Mouse (Mus musculus): ENCODE measurements around the gene Tenm4.

The Tenm4 gene

DNA sequence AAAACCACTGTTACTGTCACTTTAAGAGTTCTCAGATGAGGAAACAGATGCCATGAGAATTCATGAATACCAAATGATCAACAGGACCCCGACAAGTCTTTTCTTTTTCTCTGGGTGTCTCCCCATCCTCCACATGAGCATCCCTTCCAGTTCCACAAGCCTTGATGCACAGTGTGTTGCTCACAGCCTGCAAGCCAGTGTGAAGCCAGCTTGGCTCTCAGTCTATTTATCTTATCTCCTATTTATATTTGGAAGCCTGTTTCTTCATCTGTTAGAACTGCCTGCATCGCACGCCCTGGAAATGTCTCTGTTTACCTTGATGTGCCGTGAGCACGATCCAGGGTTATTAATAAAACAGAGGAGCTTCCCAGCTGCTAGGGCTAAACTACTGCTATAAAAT, 169.8 kb downstream of the Tenm4 start:
- in situ Hi-C loops (cut with MboI, MseI), result no loop called here

DNA sequence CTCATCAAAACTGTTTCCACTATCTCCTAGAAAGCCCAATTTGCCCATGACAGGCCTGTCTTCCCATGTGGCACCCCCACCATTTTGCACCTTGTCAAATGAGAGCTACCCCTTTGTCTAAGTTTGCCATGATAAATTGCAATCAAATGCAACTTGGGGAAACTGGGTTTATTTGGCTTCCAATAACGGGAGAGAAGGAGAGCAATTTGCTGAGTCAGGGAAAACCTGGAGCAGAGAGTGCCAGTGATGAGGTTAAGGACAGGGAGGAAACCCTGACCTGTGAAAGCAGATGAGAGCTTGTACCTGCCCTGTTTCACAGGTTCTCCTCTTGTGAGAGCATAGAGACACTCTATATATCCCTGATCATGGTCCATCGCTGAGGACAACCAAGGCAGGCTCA, 170.4 kb downstream of the Tenm4 start:
- in situ Hi-C loops (cut with MboI, MseI), result no loop called here

- in situ Hi-C loops (cut with MboI, MseI), result no loop called here
These were observed 171.9 kb downstream of the Tenm4 start for GRCm38 (mm10) chr7:96342996-96343395.

DNA sequence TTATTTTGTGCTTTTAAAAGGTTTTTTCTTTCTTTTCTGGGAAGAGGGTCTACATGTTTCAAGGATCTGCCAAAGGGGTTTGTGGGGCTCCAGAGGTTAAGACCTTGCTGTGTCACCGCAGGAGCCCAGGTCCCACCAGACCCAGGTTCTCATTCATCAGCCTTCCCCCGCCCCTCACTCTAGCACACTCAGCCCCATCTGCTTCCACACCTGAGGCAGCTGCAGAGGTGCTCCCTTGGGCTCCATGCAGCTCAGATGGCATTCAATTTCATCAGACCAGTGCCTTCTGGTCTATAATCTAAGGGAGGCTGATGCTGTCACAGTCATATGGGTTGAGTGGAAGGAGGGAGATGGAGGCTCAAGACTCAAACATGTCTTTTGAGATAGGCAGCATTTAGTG, 172.6 kb downstream of the Tenm4 start:
- in situ Hi-C loops (cut with MboI, MseI), result no loop called here

- in situ Hi-C loops (cut with MboI, MseI), result no loop called here
These were observed 181.6 kb downstream of the Tenm4 start for GRCm38 (mm10) chr7:96352671-96353070.

DNA sequence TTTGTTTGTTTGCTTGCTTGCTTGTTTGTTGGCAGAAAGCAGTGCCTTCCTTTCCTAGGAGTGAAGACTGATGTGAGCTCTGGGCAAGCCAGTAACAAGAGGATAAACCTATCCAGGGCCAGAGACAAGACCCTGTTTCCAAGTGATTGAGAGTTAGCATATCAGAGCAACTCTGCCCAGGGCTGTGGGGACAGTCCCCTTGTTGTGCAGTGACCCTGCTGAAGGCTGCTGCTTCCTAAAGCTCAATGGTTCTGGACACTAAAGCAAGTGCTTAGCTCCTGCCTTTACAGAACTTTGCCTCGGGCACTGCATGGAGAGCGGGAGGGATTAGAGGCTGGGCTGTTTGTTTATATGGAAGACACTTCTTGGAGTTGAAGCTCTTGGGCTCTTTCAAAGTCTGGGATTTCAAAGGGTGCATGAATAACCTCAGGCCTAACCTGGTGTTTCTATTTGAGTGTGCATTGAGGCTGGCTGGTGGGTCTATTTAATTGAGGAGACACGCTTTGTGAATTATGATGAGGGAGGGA, 185.3 kb downstream of the Tenm4 start:
- in situ Hi-C loops (cut with MboI, MseI), result no loop called here

- in situ Hi-C loops (cut with MboI, MseI), result no loop called here
These were observed 186.5 kb downstream of the Tenm4 start for GRCm38 (mm10) chr7:96357550-96357949.

DNA sequence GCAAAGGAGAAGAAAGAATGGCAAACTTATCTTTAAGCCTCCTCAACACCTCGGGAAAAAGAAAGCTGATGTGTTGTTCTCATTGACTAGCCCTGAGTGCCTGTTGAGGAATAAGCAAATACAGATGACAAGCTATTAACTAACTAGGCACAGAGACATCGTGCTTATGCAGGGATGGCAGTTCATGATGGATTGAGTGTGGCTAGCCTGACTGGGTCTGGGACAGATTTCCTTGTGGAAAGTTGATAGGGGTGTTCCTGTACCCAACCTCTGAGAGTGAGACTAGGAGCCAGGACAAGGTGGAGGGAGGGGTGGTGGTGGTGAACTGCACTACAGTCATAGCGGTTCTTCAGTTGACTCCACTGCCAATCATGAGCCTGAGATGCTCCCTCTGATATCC, 192.3 kb downstream of the Tenm4 start:
- in situ Hi-C loops (cut with MboI, MseI), result no loop called here

GRCm38 (mm10) chr7:96369947-96370346, 198.9 kb downstream of the Tenm4 start:
- in situ Hi-C loops (cut with MboI, MseI), result no loop called here

DNA sequence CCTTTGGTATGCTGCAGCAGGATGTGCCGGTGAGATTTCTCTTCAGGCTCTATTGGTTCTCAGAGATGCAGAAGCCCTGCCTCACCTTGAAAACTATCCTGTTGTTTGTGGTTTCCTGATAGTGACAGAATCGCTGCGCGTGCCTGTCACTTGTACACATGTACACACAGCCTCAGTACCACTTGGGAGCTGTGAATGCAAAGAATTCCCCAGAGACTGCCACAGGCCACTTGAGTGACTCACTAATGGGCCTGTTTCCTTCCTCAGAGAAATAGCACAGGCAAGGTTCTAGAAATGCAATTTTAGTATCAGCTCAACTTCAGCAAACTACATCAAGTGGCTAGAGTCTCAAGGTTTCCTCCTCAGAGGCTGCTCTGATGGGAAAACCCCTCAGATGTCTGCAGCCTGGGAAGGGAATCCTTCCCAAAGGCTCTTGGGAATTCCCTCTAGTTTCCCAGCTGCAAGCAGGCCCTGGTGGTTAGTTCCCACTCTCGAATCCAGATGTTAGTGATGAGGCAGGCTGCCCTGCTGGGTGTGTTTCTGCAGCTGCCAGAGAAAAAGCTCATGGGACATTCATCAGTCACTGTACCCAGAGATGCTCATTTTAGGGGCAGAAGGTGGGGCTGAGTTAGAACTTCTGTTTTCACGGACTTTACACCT, 203.1 kb downstream of the Tenm4 start:
- in situ Hi-C loops (cut with MboI, MseI), result no loop called here

DNA sequence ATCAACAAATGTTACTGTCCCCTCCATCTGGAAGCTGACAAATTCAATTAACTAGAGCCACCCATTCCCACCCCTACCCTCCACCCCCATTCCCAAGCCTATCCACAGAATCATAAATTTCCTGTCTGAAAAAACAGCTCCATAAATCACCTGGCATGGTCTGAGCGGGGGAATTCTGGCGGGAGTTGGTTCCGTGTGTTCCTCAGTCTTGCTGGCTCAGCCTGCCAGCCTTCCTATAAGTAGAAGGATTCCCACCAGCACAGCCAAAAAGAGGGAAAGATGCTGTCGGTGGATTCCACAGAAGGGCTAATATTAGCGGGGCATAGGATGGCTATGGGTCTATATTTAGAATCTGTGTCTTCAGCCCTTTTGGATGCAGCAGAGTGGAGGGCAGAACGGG, 204.5 kb downstream of the Tenm4 start:
- in situ Hi-C loops (cut with MboI, MseI), result no loop called here

- in situ Hi-C loops (cut with MboI, MseI), result no loop called here
These were observed 212.9 kb downstream of the Tenm4 start for GRCm38 (mm10) chr7:96383686-96384528.

DNA sequence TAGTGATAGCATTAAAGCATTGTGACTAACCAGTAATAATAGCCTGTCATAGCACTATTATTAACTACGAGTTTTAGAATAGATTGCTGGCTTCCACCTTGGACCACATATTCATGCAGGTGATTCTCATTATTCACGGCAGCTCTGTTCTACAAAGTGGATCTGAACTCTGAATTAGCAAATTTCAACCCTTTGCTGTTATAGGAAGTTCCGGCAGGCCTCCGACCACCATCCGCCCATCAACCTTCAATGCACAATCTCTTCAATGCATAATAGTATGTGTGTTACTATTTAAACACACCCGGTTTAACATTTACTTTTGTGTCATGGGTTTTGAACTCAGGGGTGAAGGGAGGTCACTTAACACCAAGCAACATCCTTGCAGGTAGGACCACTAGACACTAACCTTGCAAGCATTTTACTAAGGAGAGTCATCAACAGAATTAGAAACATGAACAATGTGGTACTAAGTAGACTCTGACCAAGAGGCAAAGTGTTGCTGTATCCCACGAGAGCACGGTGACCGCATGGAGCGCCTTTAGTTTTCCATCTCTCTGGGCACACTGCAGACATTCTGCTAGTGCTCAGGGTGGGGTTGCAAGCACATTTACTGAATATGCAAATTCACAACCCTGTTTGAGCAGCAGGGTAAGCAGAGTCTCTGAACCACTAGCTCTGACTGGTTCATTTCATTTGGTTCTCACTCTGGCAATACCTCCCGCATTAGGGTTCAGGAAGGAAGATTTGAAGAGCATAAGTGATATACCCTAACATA, 213.9 kb downstream of the Tenm4 start:
- in situ Hi-C loops (cut with MboI, MseI), result no loop called here

DNA sequence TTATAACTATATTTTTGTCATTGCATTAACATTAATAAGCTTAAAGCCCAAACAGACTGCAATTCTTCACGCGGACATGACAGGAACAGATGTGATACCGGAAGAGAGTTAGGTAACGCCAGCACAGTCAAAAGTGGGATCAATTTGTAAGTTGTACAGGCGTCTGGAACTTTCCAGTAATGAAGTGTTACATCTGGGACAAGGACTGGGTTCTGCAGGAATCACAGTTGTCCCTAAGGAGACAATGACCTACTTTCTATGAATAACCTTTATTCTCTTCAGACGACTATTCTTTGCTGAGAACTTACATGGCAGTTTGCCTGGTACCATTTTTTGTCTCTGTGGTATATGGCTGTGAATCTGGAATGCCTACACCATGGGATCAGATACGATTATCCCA, 214.8 kb downstream of the Tenm4 start:
- in situ Hi-C loops (cut with MboI, MseI), result no loop called here

- in situ Hi-C loops (cut with MboI, MseI), result no loop called here
These were observed 219.1 kb downstream of the Tenm4 start for GRCm38 (mm10) chr7:96390034-96390670.

DNA sequence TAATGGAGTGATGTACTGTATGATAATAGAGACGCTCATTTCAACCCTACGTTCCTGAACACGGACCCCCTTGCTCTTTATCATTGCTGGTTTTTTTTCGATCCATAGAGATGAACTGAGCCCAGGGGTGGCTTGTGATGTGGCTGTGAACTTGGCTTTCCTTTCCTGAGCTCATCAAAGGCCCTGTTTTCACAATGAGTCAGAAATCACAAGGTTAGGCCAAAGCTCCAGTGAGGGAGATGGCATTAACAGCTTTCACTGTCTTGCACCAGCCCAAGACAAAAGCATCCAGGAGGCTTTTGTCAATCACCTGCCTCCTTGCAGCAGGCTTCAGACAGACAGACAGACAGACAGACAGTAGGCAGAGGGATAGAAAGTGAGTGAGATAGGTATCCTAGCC, 219.8 kb downstream of the Tenm4 start:
- in situ Hi-C loops (cut with MboI, MseI), result no loop called here

GRCm38 (mm10) chr7:96391797-96392472, 220.9 kb downstream of the Tenm4 start:
- in situ Hi-C loops (cut with MboI, MseI), result no loop called here

- in situ Hi-C loops (cut with MboI, MseI), result no loop called here
These were observed 221.6 kb downstream of the Tenm4 start for GRCm38 (mm10) chr7:96392600-96392999.

GRCm38 (mm10) chr7:96397940-96398339, 226.9 kb downstream of the Tenm4 start:
- in situ Hi-C loops (cut with MboI, MseI), result no loop called here

DNA sequence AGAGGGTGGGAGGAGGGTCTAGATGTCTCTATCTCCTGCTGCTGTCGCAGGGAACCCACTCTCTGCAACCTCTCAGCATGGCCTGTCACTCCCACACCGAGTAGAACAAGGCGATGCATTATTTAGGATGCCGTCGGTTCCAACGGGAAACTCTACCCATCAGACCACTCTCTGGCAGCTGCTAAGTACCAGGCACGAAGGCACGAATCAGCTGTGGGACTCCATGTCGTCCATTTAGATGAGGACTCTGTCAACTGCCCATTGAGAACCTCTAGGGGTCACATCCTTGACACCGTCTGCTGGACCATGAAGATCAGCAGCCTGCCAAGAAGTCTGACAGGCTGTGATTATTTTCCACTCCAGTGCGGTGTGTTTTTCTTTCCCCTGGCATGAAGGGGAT, 229.4 kb downstream of the Tenm4 start:
- in situ Hi-C loops (cut with MboI, MseI), result no loop called here

DNA sequence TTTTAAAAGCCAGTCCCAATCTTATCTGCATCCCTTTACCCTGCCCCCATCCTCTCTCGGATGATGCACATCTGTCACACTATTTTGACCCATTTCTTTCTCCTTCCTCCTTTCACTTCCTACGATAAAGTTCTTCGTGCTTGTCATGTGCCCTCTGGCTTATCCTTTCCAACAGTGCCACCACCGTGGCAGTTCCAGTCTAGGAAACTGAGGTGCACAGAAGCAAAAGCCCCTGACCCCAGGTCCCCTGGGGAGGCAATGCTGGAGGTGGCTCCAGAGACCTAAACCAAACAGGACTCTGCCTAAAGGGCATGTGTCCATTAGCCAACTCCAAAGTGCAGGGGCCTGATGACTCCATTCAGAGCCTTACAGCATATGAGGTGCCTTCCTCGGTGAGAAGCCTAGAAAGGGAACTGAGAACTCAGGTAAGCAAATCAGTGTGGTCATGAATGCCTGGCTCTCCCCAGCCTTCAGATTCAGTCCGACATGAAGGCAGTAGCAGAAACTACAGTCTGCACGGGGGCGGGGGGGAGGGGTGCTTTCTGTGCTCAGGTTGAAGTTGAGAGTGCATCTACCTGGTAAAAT, 235.7 kb downstream of the Tenm4 start:
- in situ Hi-C loops (cut with MboI, MseI), result no loop called here

All from T-helper 1 cell (primary cell).